Mouse (Mus musculus): ENCODE measurements around the gene Tspan8.

GRCm38 (mm10) chr10:115811519-115811918 lies 5.1 kb upstream of the Tspan8 start:
- no peak for TF ChIP-seq POLR2A (IDR thresholded peaks at IDR 0.05; ENCODE audit: low read depth, low read length)
- no peak for TF ChIP-seq CTCF (IDR thresholded peaks at IDR 0.05; ENCODE audit: borderline replicate concordance, insufficient read depth, low read length)
